Mouse (Mus musculus): Measurements from ENCODE around the gene Tmem102. TPM values are rescaled to one million over a fixed set of nuclear protein-coding genes. Genes with fewer than 3 reads are reported as not detected.

The Tmem102 gene
- polyA plus RNA-seq, 1 experiment, result 0.28 TPM

DNA sequence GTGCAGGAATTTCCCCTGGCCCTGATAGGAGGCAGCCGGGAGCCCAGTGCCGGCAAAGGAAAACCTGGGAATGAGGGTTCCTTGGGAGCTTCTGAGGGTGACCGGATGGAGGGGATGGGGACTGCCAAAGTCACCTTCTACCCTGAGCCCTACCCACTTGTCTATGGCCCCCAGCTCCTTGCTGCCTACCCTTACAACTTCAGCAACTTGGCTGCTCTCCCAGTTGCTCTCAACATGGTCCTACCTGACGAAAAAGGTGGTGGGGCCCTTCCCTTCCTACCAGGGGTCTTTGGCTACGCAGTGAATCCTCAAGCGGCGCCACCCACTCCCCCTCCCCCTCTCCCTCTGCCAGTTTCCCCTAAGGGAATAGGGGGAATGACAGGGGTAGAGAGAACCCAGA lies 26.4 kb downstream of the Tmem102 start:
- peaks cover 20% of the 10 kb centered on the region for H3K4me1 ChIP-seq (ENCODE audit: control insufficient read depth, insufficient read depth, low read length)
- no peak for TF ChIP-seq CTCF (IDR thresholded peaks at IDR 0.05; ENCODE audit: borderline replicate concordance, insufficient read depth, low read depth, low read length)
- TF ChIP-seq POLR2A (IDR thresholded peaks at IDR 0.05; ENCODE audit: borderline replicate concordance, insufficient read depth, low read length), result no peak
- no peaks in the 10 kb centered on the region for H3K27me3 ChIP-seq (ENCODE audit: control insufficient read depth, insufficient read depth, low read length)
- no peak overlapping the region for H3K4me3 ChIP-seq (replicated peaks; ENCODE audit: insufficient read depth, low read depth, low read length)
- WGBS, result 47% methylated on average over 7 of the region's 7 CpGs
- DNase-seq, result peak in 1 of 2 experiments; percentile 24
- no peak overlapping the region for H3K27ac ChIP-seq (ENCODE audit: insufficient read depth, low read length)

DNA sequence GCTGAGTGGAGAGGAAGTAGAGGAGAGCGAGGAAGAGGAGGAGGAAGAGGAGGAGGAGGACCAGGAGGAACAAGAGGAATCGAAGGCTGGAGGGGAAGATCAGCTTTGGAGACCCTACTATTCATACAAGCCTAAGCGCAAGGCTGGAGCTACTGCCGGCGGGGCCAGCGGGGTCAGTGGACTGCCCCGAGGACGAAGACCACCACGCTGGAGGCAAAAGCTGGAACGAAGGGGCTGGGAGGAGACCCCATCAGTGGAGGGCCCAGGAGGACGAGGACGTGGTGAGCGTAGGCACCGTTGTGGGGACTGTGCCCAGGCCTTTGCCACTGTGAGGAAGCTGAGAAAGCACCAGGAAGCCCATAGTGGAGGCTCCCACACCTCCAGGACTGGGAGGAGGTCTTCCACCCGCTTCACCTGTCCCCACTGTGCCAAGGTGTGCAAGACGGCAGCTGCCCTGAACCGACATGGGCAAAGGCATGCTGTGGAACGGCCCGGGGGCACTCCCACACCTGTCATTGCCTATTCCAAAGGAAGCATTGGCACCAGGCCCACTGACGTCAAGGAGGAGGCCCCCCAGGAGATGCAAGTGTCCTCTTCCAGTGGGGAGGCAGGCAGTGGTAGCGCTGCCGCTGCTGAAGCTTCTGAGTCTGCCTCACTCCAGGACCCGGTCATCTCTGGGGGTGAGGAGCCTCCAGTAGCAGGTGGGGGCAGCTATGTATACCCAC lies 27.0 kb downstream of the Tmem102 start:
- 44% methylated on average over 23 of the region's 23 CpGs for WGBS
- TF ChIP-seq POLR2A (IDR thresholded peaks at IDR 0.05; ENCODE audit: borderline replicate concordance, insufficient read depth, low read length) (no peak), CTCF (IDR thresholded peaks at IDR 0.05; ENCODE audit: borderline replicate concordance, insufficient read depth, low read depth, low read length) (no peak)
- peaks cover 20% of the 10 kb centered on the region for H3K4me1 ChIP-seq (ENCODE audit: control insufficient read depth, insufficient read depth, low read length)
- H3K4me3 ChIP-seq (replicated peaks; ENCODE audit: insufficient read depth, low read depth, low read length), result no peak overlapping the region
- H3K27ac ChIP-seq (ENCODE audit: insufficient read depth, low read length), result no peak overlapping the region
- no peaks in the 10 kb centered on the region for H3K27me3 ChIP-seq (ENCODE audit: control insufficient read depth, insufficient read depth, low read length)
- DNase-seq, result peak; percentile 68 to 69

DNA sequence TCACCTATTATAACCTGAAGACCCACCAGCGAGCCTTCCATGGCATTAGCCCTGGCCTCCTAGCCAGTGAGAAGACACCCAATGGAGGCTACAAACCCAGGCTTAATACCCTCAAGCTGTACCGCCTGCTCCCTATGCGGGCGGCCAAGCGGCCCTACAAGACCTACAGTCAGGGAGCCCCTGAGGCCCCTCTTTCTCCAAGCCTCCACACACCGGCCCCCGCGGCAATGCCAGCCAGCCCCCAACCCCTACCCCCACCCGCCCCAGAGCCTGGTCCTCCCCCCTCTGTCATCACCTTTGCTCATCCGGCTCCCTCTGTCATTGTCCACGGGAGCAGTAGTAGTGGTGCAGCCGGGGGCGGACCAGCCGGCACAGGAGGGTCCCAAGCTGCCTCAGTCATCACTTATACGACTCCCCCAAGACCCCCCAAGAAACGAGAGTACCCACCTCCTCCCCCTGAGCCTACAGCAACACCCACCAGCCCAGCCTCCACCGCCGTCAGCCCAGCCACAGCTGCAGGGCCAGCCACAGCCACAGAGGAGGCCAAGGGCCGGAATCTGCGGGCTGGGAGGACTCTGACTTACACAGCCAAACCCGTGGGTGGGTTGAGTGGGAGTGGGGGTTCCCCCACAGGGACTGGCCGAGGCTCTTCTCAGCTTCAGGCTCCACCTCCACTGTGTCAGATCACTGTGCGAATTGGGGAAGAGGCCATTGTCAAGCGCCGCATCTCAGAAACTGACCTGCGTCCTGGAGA lies 27.7 kb downstream of the Tmem102 start:
- Histone ChIP-seq H3K27ac (ENCODE audit: insufficient read depth, low read length) (no peak overlapping the region), H3K4me1 (ENCODE audit: control insufficient read depth, insufficient read depth, low read length) (peaks cover 20% of the 10 kb centered on the region), H3K27me3 (ENCODE audit: control insufficient read depth, insufficient read depth, low read length) (no peaks in the 10 kb centered on the region), H3K4me3 (replicated peaks; ENCODE audit: insufficient read depth, low read depth, low read length) (no peak overlapping the region)
- peak in 1 of 2 experiments; percentile 14 for DNase-seq
- TF ChIP-seq POLR2A (IDR thresholded peaks at IDR 0.05; ENCODE audit: borderline replicate concordance, insufficient read depth, low read length), result no peak
- no peak for TF ChIP-seq CTCF (IDR thresholded peaks at IDR 0.05; ENCODE audit: borderline replicate concordance, insufficient read depth, low read depth, low read length)
- WGBS, result 65% methylated on average over 26 of the region's 26 CpGs

DNA sequence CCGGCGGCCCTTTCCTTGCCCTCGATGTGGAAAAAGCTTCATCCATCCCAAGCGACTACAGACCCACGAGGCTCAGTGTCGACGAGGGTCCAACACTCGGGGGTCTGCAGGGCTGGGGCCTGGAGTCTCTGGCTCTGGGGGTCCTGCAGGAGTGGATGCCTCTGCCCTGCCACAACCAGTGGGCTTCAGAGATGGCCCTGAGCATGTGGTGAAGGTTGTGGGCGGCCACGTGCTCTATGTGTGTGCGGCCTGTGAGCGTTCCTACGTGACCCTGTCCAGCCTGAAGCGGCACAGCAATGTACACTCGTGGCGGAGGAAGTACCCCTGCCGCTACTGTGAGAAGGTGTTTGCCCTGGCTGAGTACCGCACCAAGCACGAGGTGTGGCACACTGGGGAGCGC lies 28.9 kb downstream of the Tmem102 start:
- peaks cover 20% of the 10 kb centered on the region for H3K4me1 ChIP-seq (ENCODE audit: control insufficient read depth, insufficient read depth, low read length)
- DNase-seq, result no peak
- WGBS, result 84% methylated on average over 20 of the region's 20 CpGs
- H3K4me3 ChIP-seq (replicated peaks; ENCODE audit: insufficient read depth, low read depth, low read length), result no peak overlapping the region
- TF ChIP-seq POLR2A (IDR thresholded peaks at IDR 0.05; ENCODE audit: borderline replicate concordance, insufficient read depth, low read length) (no peak), CTCF (IDR thresholded peaks at IDR 0.05; ENCODE audit: borderline replicate concordance, insufficient read depth, low read depth, low read length) (no peak)
- H3K27ac ChIP-seq (ENCODE audit: insufficient read depth, low read length), result no peak overlapping the region
- H3K27me3 ChIP-seq (ENCODE audit: control insufficient read depth, insufficient read depth, low read length), result no peaks in the 10 kb centered on the region

DNA sequence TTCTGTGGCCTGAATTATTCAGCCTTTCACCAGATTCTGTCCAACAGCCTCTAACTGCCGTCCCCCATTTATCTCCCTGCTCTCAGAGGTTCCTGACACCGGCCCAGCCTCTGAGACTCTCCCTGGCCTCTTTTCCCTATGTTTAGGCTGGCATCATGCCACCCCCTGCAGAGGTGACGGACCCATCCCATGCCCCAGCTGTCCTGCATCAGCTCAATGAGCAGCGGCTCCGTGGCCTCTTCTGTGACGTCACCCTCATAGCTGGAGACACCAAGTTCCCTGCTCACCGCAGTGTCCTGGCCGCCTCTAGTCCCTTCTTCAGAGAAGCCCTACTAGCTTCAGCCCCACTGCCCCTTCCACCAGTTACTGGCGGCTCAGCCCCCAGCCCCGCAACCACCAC lies 29.7 kb downstream of the Tmem102 start:
- no peak for TF ChIP-seq POLR2A (IDR thresholded peaks at IDR 0.05; ENCODE audit: borderline replicate concordance, insufficient read depth, low read length)
- WGBS, result 28% methylated on average over 10 of the region's 10 CpGs
- peak; percentile 50 to 55 for DNase-seq
- Histone ChIP-seq H3K27me3 (ENCODE audit: control insufficient read depth, insufficient read depth, low read length) (no peaks in the 10 kb centered on the region), H3K4me3 (replicated peaks; ENCODE audit: insufficient read depth, low read depth, low read length) (no peak overlapping the region), H3K27ac (ENCODE audit: insufficient read depth, low read length) (no peak overlapping the region), H3K4me1 (ENCODE audit: control insufficient read depth, insufficient read depth, low read length) (peaks cover 20% of the 10 kb centered on the region)

DNA sequence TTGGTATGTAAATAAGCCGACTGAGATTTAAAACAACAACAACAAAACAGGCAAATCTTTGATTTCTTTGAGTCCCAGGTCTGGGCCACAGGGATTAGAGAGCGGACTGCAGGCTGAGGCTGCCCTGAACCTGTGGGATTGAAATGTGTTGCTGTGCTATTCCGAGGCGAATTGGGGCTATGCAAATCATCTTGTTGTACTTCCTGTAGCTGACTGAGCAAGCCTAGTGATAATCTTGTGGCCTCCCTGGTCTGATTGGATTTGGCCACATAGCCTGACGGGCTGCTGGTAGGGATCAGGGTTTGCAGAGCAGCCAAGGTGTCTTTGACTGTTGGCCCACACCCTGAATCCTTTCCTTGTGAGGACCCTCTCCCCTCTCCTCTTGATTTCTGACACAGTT lies 30.5 kb downstream of the Tmem102 start:
- Histone ChIP-seq H3K4me1 (ENCODE audit: control insufficient read depth, insufficient read depth, low read length) (peaks cover 20% of the 10 kb centered on the region), H3K27ac (ENCODE audit: insufficient read depth, low read length) (no peak overlapping the region), H3K4me3 (replicated peaks; ENCODE audit: insufficient read depth, low read depth, low read length) (no peak overlapping the region), H3K27me3 (ENCODE audit: control insufficient read depth, insufficient read depth, low read length) (no peaks in the 10 kb centered on the region)
- WGBS, result 66% methylated on average over 5 of the region's 5 CpGs
- TF ChIP-seq CTCF (IDR thresholded peaks at IDR 0.05; ENCODE audit: borderline replicate concordance, insufficient read depth, low read depth, low read length) (no peak), POLR2A (IDR thresholded peaks at IDR 0.05; ENCODE audit: borderline replicate concordance, insufficient read depth, low read length) (no peak)
- no peak for DNase-seq

DNA sequence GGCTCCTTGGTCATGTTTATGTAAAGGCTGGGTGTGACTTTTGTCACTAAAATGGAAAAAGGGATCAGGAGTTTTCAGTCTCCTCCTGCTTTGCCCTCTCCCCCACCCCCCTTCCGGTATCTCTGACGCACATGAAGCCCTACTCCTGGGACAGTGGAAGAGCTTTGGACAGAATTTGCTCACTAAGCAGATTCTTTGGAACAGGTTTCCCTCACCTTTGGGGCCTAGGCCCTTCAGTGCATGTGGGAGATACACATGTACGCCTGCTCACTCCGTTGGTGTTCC lies 37.9 kb downstream of the Tmem102 start:
- Histone ChIP-seq H3K27ac (ENCODE audit: insufficient read depth, low read length) (0 out of 2 replicates have a peak overlapping the region, but pooled peaks have one; percentile 6), H3K4me1 (ENCODE audit: control insufficient read depth, insufficient read depth, low read length) (peaks cover 17% of the 10 kb centered on the region; the same call in 1 of the 2 replicates), H3K27me3 (ENCODE audit: control insufficient read depth, insufficient read depth, low read length) (no peaks in the 10 kb centered on the region), H3K4me3 (replicated peaks; ENCODE audit: insufficient read depth, low read depth, low read length) (peak overlapping the region; percentile 87)
- peak in 1 of 2 experiments; percentile 26 for DNase-seq
- TF ChIP-seq POLR2A (IDR thresholded peaks at IDR 0.05; ENCODE audit: borderline replicate concordance, insufficient read depth, low read length) (no peak), CTCF (IDR thresholded peaks at IDR 0.05; ENCODE audit: borderline replicate concordance, insufficient read depth, low read depth, low read length) (no peak)
- 20% methylated on average over 4 of the region's 4 CpGs for WGBS

All from cerebellum, adult 2 months (tissue).